Mouse (Mus musculus) kidney, embryonic 16.5 days (tissue): ENCODE measurements at regions not wholly inside any gene's neighbourhood (a gene's known extent, or its start where the extent isn't known, plus 50 kb on each side); places are given as distances from the start of the nearest gene placed in this dataset.

Source experiments
- ATAC-seq: fragments of 200-750 bp; cut with Nextera tagmentation; 2 replicates; pipeline ENCODE4 v1.8.0; 2017; ENCODE audit warnings: moderate TSS enrichment; ENCODE audit not compliant: low FRiP score, low TSS enrichment
- H3K27ac ChIP-seq: fragments of 300-500 bp; sonication (generic); 2 replicates; pipeline ENCODE4 v1.5.1; 2014; ENCODE audit warnings: low read length
- H3K27me3 ChIP-seq: fragments of 300-500 bp; sonication (generic); 2 replicates; pipeline ENCODE4 v1.6.1; 2014; ENCODE audit warnings: low read length, control low read depth, mixed read lengths; ENCODE audit not compliant: insufficient read depth
- H3K36me3 ChIP-seq: fragments of 300-500 bp; sonication (generic); 2 replicates; pipeline ENCODE4 v1.6.1; 2014; ENCODE audit warnings: low read length, control low read depth, mixed read lengths; ENCODE audit not compliant: insufficient read depth
- H3K4me1 ChIP-seq: fragments of 300-500 bp; sonication (generic); 2 replicates; pipeline ENCODE4 v1.6.1; 2014; ENCODE audit warnings: low read length, control low read depth, mixed read lengths; ENCODE audit not compliant: insufficient read depth
- H3K4me2 ChIP-seq: fragments of 300-500 bp; sonication (generic); replicated peaks from 2 replicates; pipeline ENCODE4 v1.6.1; 2014; ENCODE audit warnings: low read depth, low read length
- H3K4me3 ChIP-seq: fragments of 300-500 bp; sonication (generic); 2 replicates; pipeline ENCODE4 v1.5.1; 2014; ENCODE audit warnings: mild to moderate bottlenecking, low read length
- H3K9ac ChIP-seq: fragments of 300-500 bp; sonication (generic); replicated peaks from 2 replicates; pipeline ENCODE4 v1.6.1; 2014; ENCODE audit warnings: low read length
- H3K9me3 ChIP-seq: fragments of 300-500 bp; sonication (generic); 2 replicates; pipeline ENCODE4 v1.6.1; 2016; ENCODE audit warnings: low read length, control low read depth
- WGBS: fragments of 180-500 bp; shearing (Covaris S2); extraction: QIAGEN DNeasy Blood & Tissue Kit; methylation state at CpG from one replicate; pipeline ENCODE4 v1.1.7; 2014; 5-methylcytosine and 5-hydroxymethylcytosine counted together

GRCm38 (mm10) chr4:140330138-140330537, 83.6 kb upstream of the Igsf21 start:
- Histone ChIP-seq H3K4me2 (no peak overlapping the region), H3K9me3 (no peaks in the 10 kb centered on the region), H3K27me3 (no peaks in the 10 kb centered on the region), H3K4me1 (no peaks in the 10 kb centered on the region), H3K27ac (no peak overlapping the region), H3K36me3 (no peaks in the 10 kb centered on the region), H3K4me3 (no peak overlapping the region), H3K9ac (no peak overlapping the region)
- 86% methylated on average over 4 of the region's 4 CpGs for WGBS
- no peak for ATAC-seq

GRCm38 (mm10) chr4:140326706-140327440, 80.3 kb upstream of the Igsf21 start:
- H3K4me3 ChIP-seq = no peak overlapping the region
- 29% methylated on average over 10 of the region's 10 CpGs for WGBS
- ATAC-seq = no peak

GRCm38 (mm10) chr4:140325677-140326052, 79.1 kb upstream of the Igsf21 start:
- H3K4me3 ChIP-seq = no peak overlapping the region
- H3K27me3 ChIP-seq = no peaks in the 10 kb centered on the region
- WGBS = 88% methylated on average over 7 of the region's 7 CpGs
- H3K4me2 ChIP-seq = no peak overlapping the region
- H3K36me3 ChIP-seq = no peaks in the 10 kb centered on the region
- H3K4me1 ChIP-seq = no peaks in the 10 kb centered on the region
- no peak for ATAC-seq
- H3K27ac ChIP-seq = no peak overlapping the region
- H3K9ac ChIP-seq = no peak overlapping the region
- H3K9me3 ChIP-seq = peaks cover 3% of the 10 kb centered on the region; the same call in 1 of the 2 replicates

More at GRCm38 (mm10) chr4:140326706-140327440, 80.3 kb upstream of the Igsf21 start:
- Histone ChIP-seq H3K4me1 (no peaks in the 10 kb centered on the region), H3K9me3 (peaks cover 3% of the 10 kb centered on the region; the same call in 1 of the 2 replicates), H3K27ac (no peak overlapping the region), H3K27me3 (no peaks in the 10 kb centered on the region), H3K4me2 (no peak overlapping the region), H3K9ac (no peak overlapping the region), H3K36me3 (no peaks in the 10 kb centered on the region)

- H3K4me2 ChIP-seq = no peak overlapping the region
- ATAC-seq = no peak
- H3K27me3 ChIP-seq = no peaks in the 10 kb centered on the region
- WGBS = 84% methylated on average over 8 of the region's 8 CpGs
- H3K9ac ChIP-seq = no peak overlapping the region
- H3K4me1 ChIP-seq = no peaks in the 10 kb centered on the region
- no peak overlapping the region for H3K4me3 ChIP-seq
- H3K9me3 ChIP-seq = peaks cover 3% of the 10 kb centered on the region; the same call in 1 of the 2 replicates
- H3K27ac ChIP-seq = no peak overlapping the region
- H3K36me3 ChIP-seq = no peaks in the 10 kb centered on the region
These were observed 78.5 kb upstream of the Igsf21 start for GRCm38 (mm10) chr4:140324971-140325676.

DNA sequence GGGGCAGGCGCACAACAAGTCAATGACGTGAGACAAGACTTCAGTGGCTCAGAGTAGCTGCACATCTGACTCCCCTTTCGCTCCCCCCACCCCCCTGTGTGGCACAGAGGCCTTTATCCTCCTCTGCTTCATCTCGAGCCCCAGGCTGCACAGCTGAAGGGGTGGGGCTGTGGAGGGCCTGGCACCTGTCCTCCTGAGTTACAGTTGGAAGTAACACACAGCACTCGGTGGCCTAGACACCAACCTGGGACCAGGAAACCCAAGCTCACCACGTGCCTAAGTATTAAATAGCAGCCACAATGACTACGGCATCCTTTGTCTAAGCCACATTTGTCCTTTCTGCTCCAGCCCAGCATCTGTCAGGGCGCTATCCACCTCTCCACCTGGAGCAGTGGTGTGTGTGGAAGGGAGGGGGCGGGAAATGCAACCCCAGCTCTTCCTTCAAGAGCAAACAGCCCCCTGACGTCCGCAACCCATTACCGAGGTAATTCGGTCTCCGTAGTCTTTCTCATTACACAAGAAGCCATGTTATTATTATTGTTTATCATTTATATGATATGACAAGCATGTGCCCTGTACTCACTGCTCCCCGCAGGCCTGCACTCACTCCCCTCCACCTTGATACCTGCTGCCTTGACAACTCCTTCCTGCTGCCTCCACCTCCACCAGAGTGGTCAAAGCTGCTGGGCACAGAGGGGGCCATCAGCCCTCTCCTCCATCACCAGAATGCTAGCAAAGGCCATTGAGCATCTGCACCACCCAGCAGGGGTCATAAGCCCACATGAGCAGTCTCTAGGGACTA, 73.7 kb upstream of the Igsf21 start:
- Histone ChIP-seq H3K27ac (no peak overlapping the region), H3K36me3 (no peaks in the 10 kb centered on the region), H3K27me3 (no peaks in the 10 kb centered on the region), H3K4me3 (no peak overlapping the region), H3K4me1 (no peaks in the 10 kb centered on the region), H3K4me2 (no peak overlapping the region), H3K9me3 (peaks cover 3% of the 10 kb centered on the region; the same call in 1 of the 2 replicates), H3K9ac (no peak overlapping the region)
- 67% methylated on average over 15 of the region's 15 CpGs for WGBS
- ATAC-seq = no peak

GRCm38 (mm10) chr4:140312635-140313034, 66.1 kb upstream of the Igsf21 start:
- Histone ChIP-seq H3K4me2 (no peak overlapping the region), H3K9me3 (no peaks in the 10 kb centered on the region), H3K4me1 (no peaks in the 10 kb centered on the region), H3K9ac (no peak overlapping the region), H3K27me3 (no peaks in the 10 kb centered on the region), H3K27ac (no peak overlapping the region), H3K36me3 (no peaks in the 10 kb centered on the region), H3K4me3 (no peak overlapping the region)
- WGBS = 67% methylated on average over 16 of the region's 16 CpGs
- ATAC-seq = no peak

- 78% methylated on average over 8 of the region's 8 CpGs for WGBS
These were observed 60.9 kb upstream of the Igsf21 start for GRCm38 (mm10) chr4:140307481-140307880.

GRCm38 (mm10) chr4:140304960-140305359, 58.4 kb upstream of the Igsf21 start:
- no peaks in the 10 kb centered on the region for H3K4me1 ChIP-seq

More at GRCm38 (mm10) chr4:140307481-140307880, 60.9 kb upstream of the Igsf21 start:
- no peaks in the 10 kb centered on the region for H3K9me3 ChIP-seq
- no peaks in the 10 kb centered on the region for H3K27me3 ChIP-seq
- H3K27ac ChIP-seq = no peak overlapping the region
- H3K4me2 ChIP-seq = no peak overlapping the region
- no peaks in the 10 kb centered on the region for H3K4me1 ChIP-seq
- no peak overlapping the region for H3K9ac ChIP-seq
- no peak overlapping the region for H3K4me3 ChIP-seq
- no peak for ATAC-seq
- H3K36me3 ChIP-seq = no peaks in the 10 kb centered on the region

GRCm38 (mm10) chr4:140301661-140302060, 55.1 kb upstream of the Igsf21 start:
- no peak overlapping the region for H3K9ac ChIP-seq
- no peaks in the 10 kb centered on the region for H3K27me3 ChIP-seq
- no peaks in the 10 kb centered on the region for H3K4me1 ChIP-seq
- H3K4me2 ChIP-seq = no peak overlapping the region
- no peaks in the 10 kb centered on the region for H3K9me3 ChIP-seq
- H3K36me3 ChIP-seq = no peaks in the 10 kb centered on the region
- H3K27ac ChIP-seq = no peak overlapping the region
- WGBS = 85% methylated on average over 15 of the region's 15 CpGs
- H3K4me3 ChIP-seq = no peak overlapping the region
- no peak for ATAC-seq

More at GRCm38 (mm10) chr4:140304960-140305359, 58.4 kb upstream of the Igsf21 start:
- 85% methylated on average over 5 of the region's 5 CpGs for WGBS
- Histone ChIP-seq H3K4me2 (no peak overlapping the region), H3K9me3 (no peaks in the 10 kb centered on the region), H3K27ac (no peak overlapping the region), H3K4me3 (no peak overlapping the region), H3K9ac (no peak overlapping the region), H3K36me3 (no peaks in the 10 kb centered on the region), H3K27me3 (no peaks in the 10 kb centered on the region)
- ATAC-seq = no peak
